Mouse (Mus musculus) hindbrain, postnatal 0 days (tissue): ENCODE results near the gene Ambra1. TPM values are rescaled to one million over a fixed set of nuclear protein-coding genes. Genes with fewer than 3 reads are reported as not detected.

Experiments used
- ATAC-seq: fragments of 200-750 bp; cut with Nextera tagmentation; 2 replicates; pipeline ENCODE4 v1.8.0; 2017; ENCODE audit warnings: mild to moderate bottlenecking, moderate TSS enrichment, moderate library complexity
- DNase-seq: peaks from one replicate; pipeline ENCODE4 v3.0.0-alpha.2; 2015; ENCODE audit warnings: low spot score
- H3K27ac ChIP-seq: fragments of 300-500 bp; sonication (generic); 2 replicates; pipeline ENCODE4 v1.5.1; 2014; ENCODE audit warnings: mild to moderate bottlenecking
- H3K27me3 ChIP-seq: fragments of 300-500 bp; sonication (generic); 2 replicates; pipeline ENCODE4 v1.6.1; 2014; ENCODE audit warnings: low read length, mixed read lengths; ENCODE audit not compliant: insufficient read depth
- H3K36me3 ChIP-seq: fragments of 300-500 bp; sonication (generic); 2 replicates; pipeline ENCODE4 v1.6.1; 2014; ENCODE audit warnings: low read length, mixed read lengths; ENCODE audit not compliant: insufficient read depth
- H3K4me1 ChIP-seq: fragments of 300-500 bp; sonication (generic); 2 replicates; pipeline ENCODE4 v1.6.1; 2014; ENCODE audit warnings: antibody characterized with exemption, low read length, mixed read lengths; ENCODE audit not compliant: insufficient read depth
- H3K4me2 ChIP-seq: fragments of 300-500 bp; sonication (generic); 2 replicates; pipeline ENCODE4 v1.6.1; 2014; ENCODE audit warnings: low read depth, mild to moderate bottlenecking, low read length, moderate library complexity, mixed read lengths
- H3K4me3 ChIP-seq: fragments of 300-500 bp; sonication (generic); 2 replicates; pipeline ENCODE4 v1.5.1; 2014; ENCODE audit warnings: low read length
- H3K9ac ChIP-seq: fragments of 300-500 bp; sonication (generic); replicated peaks from 2 replicates; pipeline ENCODE4 v1.6.1; 2014; ENCODE audit warnings: mild to moderate bottlenecking, low read length, moderate library complexity, mixed read lengths
- H3K9me3 ChIP-seq: fragments of 300-500 bp; sonication (generic); 2 replicates; pipeline ENCODE4 v1.6.1; 2016; ENCODE audit warnings: low read length, mixed read lengths
- CTCF ChIP-seq: IDR thresholded peaks from 2 replicates; pipeline ENCODE4 v1.5.1; 2016; ENCODE audit warnings: antibody characterized with exemption, control low read depth, low read depth
- WGBS: fragments of 180-500 bp; shearing (Covaris S2); extraction: QIAGEN DNeasy Blood & Tissue Kit; methylation state at CpG from one replicate; pipeline ENCODE4 v1.1.7; 2014; 5-methylcytosine and 5-hydroxymethylcytosine counted together
- polyA plus RNA-seq: library from polyadenylated mRNA; unstranded; fragments of >200 nt; fragmentation: Nextera tagmentation; extraction: Ambion mirVana; gene quantifications from 2 replicates; pipeline ENCODE4 v1.2.1, GENCODE M21; 2015
- total RNA-seq: library from RNA; depleted of rRNA; stranded (reverse); fragments of >200 nt; gene quantifications from 2 replicates; pipeline ENCODE4 v1.2.3, GENCODE M21; 2014

The Ambra1 gene
- total and polyA plus RNA-seq, 2 experiments from 2014 or later, result 15.7 to 50.6 TPM

DNA sequence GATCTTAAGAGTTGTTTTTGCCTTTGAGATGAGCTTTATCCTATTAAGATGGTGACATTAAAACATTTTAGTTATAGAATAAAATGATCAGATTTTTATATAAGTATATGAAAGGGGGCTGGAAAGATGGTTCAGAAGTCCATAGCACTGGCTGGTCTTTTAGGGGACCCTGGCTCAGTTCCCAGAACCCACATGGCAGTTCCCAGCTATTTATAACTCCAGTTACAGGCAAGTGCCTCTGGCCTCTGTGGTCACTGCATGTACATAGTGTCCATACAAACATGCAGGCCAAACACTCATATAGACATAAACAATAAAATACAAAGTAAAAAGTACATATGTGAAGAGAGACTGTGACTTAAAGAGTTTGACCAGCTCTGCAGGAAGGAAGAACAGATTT is 86.8 kb downstream of the Ambra1 start:
- no peak overlapping the region for H3K4me2 ChIP-seq
- no peaks in the 10 kb centered on the region for H3K36me3 ChIP-seq
- no peak overlapping the region for H3K27ac ChIP-seq
- TF ChIP-seq CTCF, result no peak
- DNase-seq (no peak), ATAC-seq (no peak)
- no peak overlapping the region for H3K9ac ChIP-seq
- no peaks in the 10 kb centered on the region for H3K9me3 ChIP-seq
- H3K4me1 ChIP-seq, result no peaks in the 10 kb centered on the region
- H3K4me3 ChIP-seq, result no peak overlapping the region
- no peaks in the 10 kb centered on the region for H3K27me3 ChIP-seq

DNA sequence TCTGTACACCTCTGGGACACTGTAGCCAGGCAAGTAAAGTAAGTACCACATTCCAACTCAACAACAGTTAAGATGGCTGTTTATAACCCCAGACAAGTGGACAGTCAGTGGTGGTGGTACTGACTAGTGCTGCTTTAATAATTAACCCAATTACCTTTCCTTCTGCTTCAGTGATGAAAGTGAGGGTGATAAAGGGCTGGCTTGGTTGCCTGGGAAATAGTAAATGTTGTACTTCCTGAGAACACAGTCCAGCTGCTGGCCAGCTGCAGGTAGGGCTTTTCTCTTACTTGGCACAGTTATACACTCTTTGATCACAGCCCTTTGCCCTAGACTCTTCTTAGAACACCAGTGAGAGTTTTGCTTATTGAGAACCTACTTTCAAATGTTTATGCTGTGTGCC is 102.3 kb downstream of the Ambra1 start:
- Histone ChIP-seq H3K4me1 (no peaks in the 10 kb centered on the region), H3K36me3 (no peaks in the 10 kb centered on the region)
- ATAC-seq, result no peak

DNA sequence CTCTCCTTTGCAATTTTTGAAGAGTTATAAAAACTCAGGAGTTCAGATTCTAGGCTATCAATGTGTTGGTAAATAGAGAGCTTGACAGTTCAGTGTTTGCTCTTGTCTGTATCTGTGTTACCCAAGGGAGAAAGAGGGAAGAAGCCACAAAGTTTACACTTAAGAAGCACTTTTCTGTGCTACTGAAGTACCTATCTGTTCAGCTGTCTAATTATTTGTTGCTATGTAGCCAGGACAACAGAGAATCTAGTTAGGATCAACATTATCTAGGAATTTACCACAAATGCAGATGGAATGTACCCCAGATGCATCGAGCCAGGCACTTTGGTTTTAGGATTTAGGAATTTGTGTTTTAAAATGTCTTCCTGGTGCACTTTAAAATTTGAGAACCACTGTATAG is 104.3 kb downstream of the Ambra1 start:
- H3K9ac ChIP-seq, result no peak overlapping the region
- H3K36me3 ChIP-seq, result no peaks in the 10 kb centered on the region
- 90% methylated on average over 1 of the region's 1 CpGs for WGBS
- TF ChIP-seq CTCF, result no peak
- H3K9me3 ChIP-seq, result no peaks in the 10 kb centered on the region
- ATAC-seq (no peak), DNase-seq (no peak)
- H3K4me3 ChIP-seq, result no peak overlapping the region
- no peak overlapping the region for H3K4me2 ChIP-seq
- no peak overlapping the region for H3K27ac ChIP-seq
- H3K4me1 ChIP-seq, result no peaks in the 10 kb centered on the region
- H3K27me3 ChIP-seq, result no peaks in the 10 kb centered on the region

More for the DNA sequence above, 102.3 kb downstream of the Ambra1 start:
- no peak overlapping the region for H3K27ac ChIP-seq
- H3K9ac ChIP-seq, result no peak overlapping the region
- no peaks in the 10 kb centered on the region for H3K27me3 ChIP-seq
- H3K9me3 ChIP-seq, result no peaks in the 10 kb centered on the region
- no peak for TF ChIP-seq CTCF
- DNase-seq, result no peak
- no peak overlapping the region for H3K4me2 ChIP-seq
- H3K4me3 ChIP-seq, result no peak overlapping the region

DNA sequence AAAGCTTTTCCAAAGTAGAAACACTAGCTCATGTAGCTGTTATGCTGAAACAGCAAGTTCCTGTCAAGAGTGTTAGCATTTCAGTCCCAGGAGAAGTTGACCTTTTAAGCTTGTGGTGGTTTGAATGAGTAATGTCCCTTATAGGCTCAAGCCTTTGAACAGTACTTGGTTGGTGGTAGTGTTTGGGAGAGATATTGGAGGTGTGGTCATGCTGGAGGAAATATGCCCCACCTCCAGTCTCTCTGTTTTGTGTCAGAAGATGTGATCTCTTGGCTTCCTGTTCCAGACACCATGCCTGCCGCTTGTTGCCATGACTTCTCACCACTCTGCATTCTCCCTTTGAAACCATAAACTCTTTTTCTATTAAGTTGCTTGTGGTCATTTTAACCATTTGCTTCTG is 105.1 kb downstream of the Ambra1 start:
- no peak overlapping the region for H3K4me3 ChIP-seq
- no peaks in the 10 kb centered on the region for H3K9me3 ChIP-seq
- no peak overlapping the region for H3K9ac ChIP-seq
- DNase-seq (no peak), ATAC-seq (no peak)
- no peaks in the 10 kb centered on the region for H3K36me3 ChIP-seq
- no peak for TF ChIP-seq CTCF
- no peaks in the 10 kb centered on the region for H3K27me3 ChIP-seq
- no peak overlapping the region for H3K4me2 ChIP-seq
- 76% methylated on average over 1 of the region's 1 CpGs for WGBS
- no peaks in the 10 kb centered on the region for H3K4me1 ChIP-seq
- H3K27ac ChIP-seq, result no peak overlapping the region

DNA sequence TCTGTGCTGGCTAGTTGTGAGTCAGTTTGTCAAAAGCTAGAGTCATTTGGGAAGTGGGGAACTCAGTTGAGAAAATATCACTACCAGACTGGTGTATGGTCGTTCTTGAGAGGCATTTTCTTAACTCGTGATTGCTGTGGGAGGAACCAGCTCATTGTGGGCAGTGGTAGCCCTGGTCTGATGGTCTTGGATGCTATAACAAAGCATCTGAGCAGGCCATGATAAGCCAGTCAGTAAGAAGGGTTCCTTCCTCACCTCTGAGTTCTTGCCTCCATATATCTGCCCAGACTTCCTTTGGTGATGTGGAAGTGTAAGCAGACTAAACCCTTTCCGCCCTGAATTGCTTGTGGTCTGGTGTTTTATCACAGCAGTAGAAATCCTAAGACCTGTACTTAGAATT is 105.7 kb downstream of the Ambra1 start:
- no peaks in the 10 kb centered on the region for H3K36me3 ChIP-seq
- no peak overlapping the region for H3K9ac ChIP-seq
- no peaks in the 10 kb centered on the region for H3K9me3 ChIP-seq
- WGBS, result 94% methylated on average over 3 of the region's 3 CpGs
- no peak overlapping the region for H3K4me3 ChIP-seq
- no peak overlapping the region for H3K27ac ChIP-seq
- ATAC-seq (no peak), DNase-seq (no peak)
- no peaks in the 10 kb centered on the region for H3K27me3 ChIP-seq
- H3K4me1 ChIP-seq, result no peaks in the 10 kb centered on the region
- TF ChIP-seq CTCF, result no peak
- no peak overlapping the region for H3K4me2 ChIP-seq

- no peak for ATAC-seq
- no peaks in the 10 kb centered on the region for H3K36me3 ChIP-seq
- H3K27ac ChIP-seq, result no peak overlapping the region
- no peak for DNase-seq
- H3K4me1 ChIP-seq, result no peaks in the 10 kb centered on the region
- WGBS, result 40% methylated on average over 1 of the region's 1 CpGs
- H3K9me3 ChIP-seq, result no peaks in the 10 kb centered on the region
- H3K27me3 ChIP-seq, result no peaks in the 10 kb centered on the region
- no peak overlapping the region for H3K4me2 ChIP-seq
- TF ChIP-seq CTCF, result no peak
- no peak overlapping the region for H3K9ac ChIP-seq
- no peak overlapping the region for H3K4me3 ChIP-seq
Observed at GRCm38 (mm10) chr2:91844085-91844484, 114.2 kb downstream of the Ambra1 start.

- peak overlapping the region; percentile 54; the same call in 1 of the 2 replicates for H3K27ac ChIP-seq
- no peaks in the 10 kb centered on the region for H3K4me1 ChIP-seq
- TF ChIP-seq CTCF, result no peak
- no peaks in the 10 kb centered on the region for H3K9me3 ChIP-seq
- 14% methylated on average over 2 of the region's 2 CpGs for WGBS
- no peak overlapping the region for H3K9ac ChIP-seq
- DNase-seq, result peak; percentile 39
- H3K4me3 ChIP-seq, result no peak overlapping the region
- no peaks in the 10 kb centered on the region for H3K27me3 ChIP-seq
- no peaks in the 10 kb centered on the region for H3K36me3 ChIP-seq
- H3K4me2 ChIP-seq, result no peak overlapping the region
- ATAC-seq, result no peak
Observed at GRCm38 (mm10) chr2:91852446-91853191, 122.7 kb downstream of the Ambra1 start.
